Mouse (Mus musculus) hindbrain, embryonic 11.5 days (tissue): ENCODE results near the gene Slco6d1. TPM values are rescaled to one million over a fixed set of nuclear protein-coding genes. Genes with fewer than 3 reads are reported as not detected.
"Not testable (repeated sequence)": the region's sequence is repeated elsewhere in the genome, so short reads cannot be mapped to it uniquely, and the experiment has no call there.

Source experiments
- ATAC-seq: fragments of 200-750 bp; cut with Nextera tagmentation; 2 replicates; pipeline ENCODE4 v1.8.0; 2017; ENCODE audit warnings: mild to moderate bottlenecking, moderate TSS enrichment, moderate library complexity; ENCODE audit not compliant: low FRiP score
- DNase-seq: peaks from one replicate; pipeline ENCODE4 v3.0.0-alpha.2; 2015; ENCODE audit warnings: low spot score
- H3K27ac ChIP-seq: fragments of 300-500 bp; sonication (generic); 2 replicates; pipeline ENCODE4 v1.5.1; 2014; ENCODE audit warnings: mild to moderate bottlenecking, low read depth, low read length
- H3K27me3 ChIP-seq: fragments of 300-500 bp; sonication (generic); 2 replicates; pipeline ENCODE4 v1.6.1; 2014; ENCODE audit warnings: mild to moderate bottlenecking, low read length, moderate library complexity, mixed read lengths; ENCODE audit not compliant: control insufficient read depth, insufficient read depth
- H3K36me3 ChIP-seq: fragments of 300-500 bp; sonication (generic); 2 replicates; pipeline ENCODE4 v1.6.1; 2014; ENCODE audit warnings: mild to moderate bottlenecking, low read length, moderate library complexity, mixed read lengths; ENCODE audit not compliant: control insufficient read depth, insufficient read depth
- H3K4me1 ChIP-seq: fragments of 300-500 bp; sonication (generic); replicated peaks from 2 replicates; pipeline ENCODE4 v1.6.1; 2014; ENCODE audit warnings: low read length, mixed read lengths; ENCODE audit not compliant: control insufficient read depth, insufficient read depth
- H3K4me2 ChIP-seq: fragments of 300-500 bp; sonication (generic); replicated peaks from 2 replicates; pipeline ENCODE4 v1.6.1; 2014; ENCODE audit warnings: mild to moderate bottlenecking, low read depth, low read length
- H3K4me3 ChIP-seq: fragments of 300-500 bp; sonication (generic); 2 replicates; pipeline ENCODE4 v1.5.1; 2014; ENCODE audit warnings: low read depth, low read length
- H3K9ac ChIP-seq: fragments of 300-500 bp; sonication (generic); 2 replicates; pipeline ENCODE4 v1.6.1; 2014; ENCODE audit warnings: low read depth, low read length
- H3K9me3 ChIP-seq: fragments of 300-500 bp; sonication (generic); 2 replicates; pipeline ENCODE4 v1.6.1; 2016; ENCODE audit warnings: low read length; ENCODE audit not compliant: control insufficient read depth
- WGBS: fragments of 180-500 bp; shearing (Covaris S2); extraction: QIAGEN DNeasy Blood & Tissue Kit; methylation state at CpG from one replicate; pipeline ENCODE4 v1.1.7; 2014; 5-methylcytosine and 5-hydroxymethylcytosine counted together
- polyA plus RNA-seq: library from polyadenylated mRNA; unstranded; fragments of >200 nt; fragmentation: Nextera tagmentation; extraction: Ambion mirVana; gene quantifications from 2 replicates; pipeline ENCODE4 v1.2.1, GENCODE M21; 2014

The Slco6d1 gene
- polyA plus RNA-seq, 1 experiment from 2014 or later: not detected

DNA sequence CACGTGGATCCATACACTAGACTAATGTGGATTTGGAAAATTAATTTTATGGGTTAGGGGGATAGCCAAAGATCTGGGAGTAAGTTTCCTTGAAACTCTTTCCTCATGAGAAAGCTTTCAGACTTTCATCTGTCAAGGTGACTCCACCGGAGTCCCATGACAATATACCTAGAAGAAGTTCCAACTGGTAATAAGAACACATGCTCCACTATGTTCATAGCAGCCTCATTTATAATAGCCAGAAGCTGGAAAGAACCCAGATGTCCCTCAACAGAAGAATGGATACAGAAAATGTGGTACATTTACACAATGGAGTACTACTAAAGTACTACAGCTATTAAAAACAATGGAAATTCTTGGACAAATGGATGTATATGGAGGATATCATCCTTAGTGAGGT lies 107.4 kb downstream of the Slco6d1 start:
- H3K9me3 ChIP-seq, H3K4me3 ChIP-seq, H3K27ac ChIP-seq, DNase-seq, H3K27me3 ChIP-seq, H3K9ac ChIP-seq, H3K36me3 ChIP-seq, ATAC-seq, H3K4me2 ChIP-seq, H3K4me1 ChIP-seq: not testable (repeated sequence)
- WGBS: 93% methylated on average over 1 of the region's 2 CpGs

- Histone ChIP-seq H3K27ac (no peak overlapping the region), H3K4me1 (no peaks in the 10 kb centered on the region), H3K36me3 (no peaks in the 10 kb centered on the region), H3K4me3 (no peak overlapping the region), H3K9me3 (no peaks in the 10 kb centered on the region), H3K9ac (no peak overlapping the region), H3K27me3 (no peaks in the 10 kb centered on the region), H3K4me2 (no peak overlapping the region)
- no peak for DNase-seq
- ATAC-seq: no peak
- WGBS: 78% methylated on average over 2 of the region's 2 CpGs
Observed at GRCm38 (mm10) chr1:98545372-98545771, 124.4 kb downstream of the Slco6d1 start.

GRCm38 (mm10) chr1:98554388-98554787 lies 133.5 kb downstream of the Slco6d1 start:
- no peak overlapping the region for H3K9ac ChIP-seq

DNA sequence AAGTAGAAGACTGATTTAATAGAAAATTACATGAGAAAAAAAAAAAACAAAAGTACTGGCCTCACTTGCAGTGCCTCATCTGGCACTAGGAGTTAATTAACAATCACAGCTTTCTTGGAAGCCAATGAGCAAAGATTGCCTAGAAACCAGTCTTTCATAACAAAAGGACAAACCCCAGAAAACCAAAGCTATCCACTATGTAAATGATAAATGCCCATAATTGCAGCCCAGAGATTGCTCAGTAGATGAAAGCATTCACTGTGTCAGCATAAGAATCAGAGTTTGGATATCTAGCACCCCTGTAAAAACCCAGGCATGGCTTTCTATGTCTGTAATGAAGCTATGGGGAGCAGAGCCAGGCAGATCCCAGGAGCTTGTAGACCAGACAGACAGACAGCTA lies 144.8 kb downstream of the Slco6d1 start:
- Histone ChIP-seq H3K4me3 (no peak overlapping the region), H3K4me2 (no peak overlapping the region), H3K27ac (no peak overlapping the region), H3K36me3 (no peaks in the 10 kb centered on the region), H3K27me3 (no peaks in the 10 kb centered on the region), H3K4me1 (no peaks in the 10 kb centered on the region), H3K9ac (no peak overlapping the region), H3K9me3 (no peaks in the 10 kb centered on the region)
- DNase-seq (no peak), ATAC-seq (no peak)

More at GRCm38 (mm10) chr1:98554388-98554787, 133.5 kb downstream of the Slco6d1 start:
- H3K4me2 ChIP-seq: no peak overlapping the region
- ATAC-seq (no peak), DNase-seq (no peak)
- no peaks in the 10 kb centered on the region for H3K27me3 ChIP-seq
- 84% methylated on average over 2 of the region's 2 CpGs for WGBS
- no peak overlapping the region for H3K4me3 ChIP-seq
- H3K9me3 ChIP-seq: no peaks in the 10 kb centered on the region
- H3K4me1 ChIP-seq: no peaks in the 10 kb centered on the region
- no peaks in the 10 kb centered on the region for H3K36me3 ChIP-seq
- H3K27ac ChIP-seq: no peak overlapping the region
